Mouse (Mus musculus): ENCODE data around the gene Arf1. TPM values are rescaled to one million over a fixed set of nuclear protein-coding genes. Genes with fewer than 3 reads are reported as not detected.

Arf1 gene
- polyA plus RNA-seq, 1 experiment from 2014 or later: 617 TPM

DNA sequence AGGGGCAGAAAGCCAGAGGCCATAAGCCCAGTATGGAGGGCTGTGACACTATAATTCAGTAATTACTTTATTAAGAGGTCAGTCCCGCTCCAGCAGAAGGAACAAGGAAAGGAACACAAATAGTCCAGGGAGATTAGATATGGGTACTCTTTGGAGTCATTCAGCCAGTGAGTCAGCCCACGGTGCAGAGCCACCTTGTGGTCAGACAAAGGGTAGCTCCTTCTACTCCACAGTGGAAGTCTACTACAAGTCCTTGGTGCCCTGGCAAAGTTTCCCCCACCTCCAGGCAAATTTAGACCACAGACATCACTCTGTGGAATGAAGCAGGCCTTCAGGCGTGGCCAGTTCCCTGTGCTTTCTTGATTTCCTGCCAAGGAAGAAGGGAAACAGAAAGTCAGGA lies 44.2 kb downstream of the Arf1 start:
- Histone ChIP-seq H3K9me3 (ENCODE audit: control insufficient read depth, low read length) (no peaks in the 10 kb centered on the region), H3K27ac (ENCODE audit: low read depth, low read length) (no peak overlapping the region), H3K9ac (replicated peaks; ENCODE audit: low read depth, low read length) (no peak overlapping the region), H3K36me3 (ENCODE audit: control insufficient read depth, insufficient read depth, low read length) (peaks cover 23% of the 10 kb centered on the region), H3K4me1 (ENCODE audit: control insufficient read depth, insufficient read depth, low read length) (no peaks in the 10 kb centered on the region; the same call in 1 of the 2 replicates), H3K27me3 (ENCODE audit: control insufficient read depth, insufficient read depth, low read length) (peaks cover under 1% of the 10 kb centered on the region; the same call in 1 of the 2 replicates), H3K4me2 (ENCODE audit: low read depth, low read length) (no peak overlapping the region), H3K4me3 (ENCODE audit: low read depth, low read length) (no peak overlapping the region)
- no peak for ATAC-seq (ENCODE audit: low read depth)
- 49% methylated on average over 3 of the region's 3 CpGs for WGBS

DNA sequence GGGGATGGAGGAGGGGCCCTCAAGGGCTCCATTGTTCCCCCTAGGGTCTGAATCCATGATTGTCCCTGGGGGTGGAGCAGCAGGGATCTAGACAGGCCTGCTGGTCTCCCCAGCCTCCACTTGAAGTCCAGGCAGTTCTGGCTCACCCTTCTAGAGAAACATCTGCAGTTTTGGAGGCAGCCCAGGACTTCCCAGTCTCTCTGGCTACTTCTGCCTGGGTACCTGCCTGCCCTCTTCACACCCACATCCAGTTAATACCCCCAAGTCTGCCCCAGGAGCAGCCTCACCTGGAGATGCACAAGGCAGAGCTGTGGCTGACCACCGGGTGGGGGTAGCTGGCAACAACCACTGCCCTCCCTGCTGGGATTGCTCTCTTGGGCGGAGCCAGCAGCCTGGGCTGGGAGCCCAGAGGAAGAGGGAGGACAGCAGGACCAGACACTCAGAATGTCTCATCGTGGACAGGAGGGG lies 45.2 kb downstream of the Arf1 start, which contains the start of gene Gjc2:
TSS of gene Gjc2 (minus strand) at position 350 of the 468 bp plus-strand sequence.
- no peak within 1 kb of the TSS for H3K4me2 ChIP-seq (ENCODE audit: low read depth, low read length)
- no peak within 1 kb of the TSS for H3K9ac ChIP-seq (replicated peaks; ENCODE audit: low read depth, low read length)
- no peak within 1 kb of the TSS for H3K4me3 ChIP-seq (ENCODE audit: low read depth, low read length)
- H3K27ac ChIP-seq (ENCODE audit: low read depth, low read length): no peak within 1 kb of the TSS
- H3K4me1 ChIP-seq (ENCODE audit: control insufficient read depth, insufficient read depth, low read length): no peaks in the 10 kb centered on the region
- no peaks in the 10 kb centered on the region for H3K9me3 ChIP-seq (ENCODE audit: control insufficient read depth, low read length)
- 48% methylated on average over 3 of the region's 3 CpGs for WGBS
- peaks cover 23% of the 10 kb centered on the region for H3K36me3 ChIP-seq (ENCODE audit: control insufficient read depth, insufficient read depth, low read length)
- no peak for ATAC-seq (ENCODE audit: low read depth)
- H3K27me3 ChIP-seq (ENCODE audit: control insufficient read depth, insufficient read depth, low read length): peaks cover 10% of the 10 kb centered on the region

DNA sequence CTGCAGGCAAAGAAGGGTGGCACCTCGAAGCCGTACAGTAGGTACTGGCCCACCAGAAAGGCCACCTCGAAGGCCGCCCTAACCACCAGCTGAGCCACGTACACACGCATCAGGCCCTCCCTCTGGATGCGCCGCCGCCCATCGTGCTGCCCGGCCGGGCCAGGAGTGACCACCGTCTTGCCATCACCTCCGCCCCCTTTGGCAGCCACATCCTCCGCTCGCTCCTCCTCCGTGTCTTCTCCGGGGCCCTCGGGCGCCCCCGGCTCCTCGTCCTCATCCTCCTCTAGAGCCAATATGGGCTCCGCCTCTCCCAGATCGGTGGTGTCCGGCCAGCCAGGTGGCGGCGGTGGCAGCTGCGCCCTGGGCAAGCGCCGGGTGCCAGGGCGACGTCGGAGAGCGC lies 51.1 kb downstream of the Arf1 start:
- no peaks in the 10 kb centered on the region for H3K36me3 ChIP-seq (ENCODE audit: control insufficient read depth, insufficient read depth, low read length)
- no peaks in the 10 kb centered on the region for H3K4me1 ChIP-seq (ENCODE audit: control insufficient read depth, insufficient read depth, low read length)
- H3K9me3 ChIP-seq (ENCODE audit: control insufficient read depth, low read length): no peaks in the 10 kb centered on the region
- ATAC-seq (ENCODE audit: low read depth): no peak
- H3K27me3 ChIP-seq (ENCODE audit: control insufficient read depth, insufficient read depth, low read length): peaks cover 40% of the 10 kb centered on the region
- no peak overlapping the region for H3K27ac ChIP-seq (ENCODE audit: low read depth, low read length)
- no peak overlapping the region for H3K4me3 ChIP-seq (ENCODE audit: low read depth, low read length)
- no peak overlapping the region for H3K4me2 ChIP-seq (ENCODE audit: low read depth, low read length)
- WGBS: 6% methylated on average over 34 of the region's 34 CpGs
- H3K9ac ChIP-seq (replicated peaks; ENCODE audit: low read depth, low read length): no peak overlapping the region

DNA sequence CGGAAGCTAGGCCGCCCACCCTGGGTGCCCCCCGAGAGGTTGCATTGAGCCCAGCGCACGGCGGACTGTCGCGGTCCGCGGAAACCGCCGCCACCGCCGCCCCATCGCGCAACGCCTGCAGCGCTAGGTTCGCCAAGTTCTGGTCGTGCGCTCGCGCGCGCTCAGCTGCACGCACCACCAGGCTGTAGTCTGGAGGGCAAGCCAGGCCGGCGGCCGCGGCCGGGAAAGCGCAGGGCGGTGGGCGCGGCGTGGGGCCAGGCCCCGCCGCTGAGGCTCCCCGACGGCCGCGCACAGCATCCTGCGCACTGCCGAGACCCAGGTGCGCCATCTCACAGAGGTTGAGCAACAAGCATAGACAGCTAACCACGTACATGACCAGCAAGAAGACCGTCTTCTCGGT lies 51.6 kb downstream of the Arf1 start:
- no peak overlapping the region for H3K27ac ChIP-seq (ENCODE audit: low read depth, low read length)
- H3K9ac ChIP-seq (replicated peaks; ENCODE audit: low read depth, low read length): no peak overlapping the region
- no peaks in the 10 kb centered on the region for H3K36me3 ChIP-seq (ENCODE audit: control insufficient read depth, insufficient read depth, low read length)
- no peak for ATAC-seq (ENCODE audit: low read depth)
- WGBS: 2% methylated on average over 48 of the region's 48 CpGs
- H3K4me2 ChIP-seq (ENCODE audit: low read depth, low read length): no peak overlapping the region
- no peaks in the 10 kb centered on the region for H3K9me3 ChIP-seq (ENCODE audit: control insufficient read depth, low read length)
- no peaks in the 10 kb centered on the region for H3K4me1 ChIP-seq (ENCODE audit: control insufficient read depth, insufficient read depth, low read length)
- peaks cover 40% of the 10 kb centered on the region for H3K27me3 ChIP-seq (ENCODE audit: control insufficient read depth, insufficient read depth, low read length)
- H3K4me3 ChIP-seq (ENCODE audit: low read depth, low read length): no peak overlapping the region

DNA sequence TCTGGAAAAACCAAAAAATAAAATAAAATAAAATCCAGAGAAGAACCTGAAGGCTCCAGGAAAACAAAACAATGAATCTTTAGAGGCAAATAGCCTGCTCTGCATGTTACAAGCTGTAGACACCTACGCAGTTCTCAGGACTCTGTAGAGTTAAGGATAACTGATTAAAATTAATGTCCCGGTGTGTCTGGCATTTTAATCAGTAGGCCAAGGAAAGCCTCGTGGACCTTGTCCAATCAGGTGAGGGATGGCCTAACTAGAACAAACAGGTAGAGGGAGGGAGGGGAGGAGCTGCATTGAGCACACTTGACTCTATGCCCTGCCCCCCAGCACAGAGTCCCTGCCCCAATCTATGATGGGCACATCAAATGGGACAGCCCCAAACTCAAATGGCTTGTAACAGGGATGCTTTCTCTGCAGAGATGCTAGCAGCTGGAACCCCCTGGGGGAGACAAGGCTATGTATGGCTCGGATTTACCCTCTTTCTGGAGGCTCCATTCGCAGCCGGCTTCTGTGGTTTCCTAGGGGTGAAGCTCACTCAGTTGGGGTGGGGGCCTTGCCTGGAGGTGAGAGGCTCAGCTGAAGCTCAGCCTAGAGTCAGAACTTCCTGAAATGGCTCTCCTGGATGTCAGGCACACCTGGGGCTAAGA lies 53.8 kb downstream of the Arf1 start:
- H3K4me1 ChIP-seq (ENCODE audit: control insufficient read depth, insufficient read depth, low read length): no peaks in the 10 kb centered on the region
- no peak overlapping the region for H3K27ac ChIP-seq (ENCODE audit: low read depth, low read length)
- no peaks in the 10 kb centered on the region for H3K9me3 ChIP-seq (ENCODE audit: control insufficient read depth, low read length)
- WGBS: 61% methylated on average over 6 of the region's 6 CpGs
- H3K9ac ChIP-seq (replicated peaks; ENCODE audit: low read depth, low read length): no peak overlapping the region
- peaks cover 40% of the 10 kb centered on the region for H3K27me3 ChIP-seq (ENCODE audit: control insufficient read depth, insufficient read depth, low read length)
- no peaks in the 10 kb centered on the region for H3K36me3 ChIP-seq (ENCODE audit: control insufficient read depth, insufficient read depth, low read length)
- H3K4me3 ChIP-seq (ENCODE audit: low read depth, low read length): no peak overlapping the region
- ATAC-seq (ENCODE audit: low read depth): no peak
- H3K4me2 ChIP-seq (ENCODE audit: low read depth, low read length): no peak overlapping the region

DNA sequence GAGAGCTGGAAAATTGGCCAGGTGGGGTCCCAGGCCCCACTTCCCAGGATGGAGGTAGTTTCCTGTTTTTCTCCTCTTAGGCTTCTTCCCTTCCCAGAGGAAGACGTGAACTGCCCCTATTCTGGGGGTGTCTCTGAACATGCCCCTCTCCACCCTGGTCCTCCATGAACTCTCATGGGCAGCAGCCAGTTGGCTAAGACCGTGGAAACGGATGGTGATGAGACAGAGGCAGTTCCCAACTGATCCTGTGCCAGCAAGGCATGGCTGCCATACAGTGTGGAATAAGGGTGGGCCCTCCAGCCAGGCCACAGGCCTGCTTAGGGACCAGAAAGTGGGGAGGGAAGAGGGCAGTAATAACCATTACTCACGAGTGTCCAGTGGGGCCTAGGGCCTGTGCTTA lies 57.5 kb downstream of the Arf1 start:
- H3K4me3 ChIP-seq (ENCODE audit: low read depth, low read length): no peak overlapping the region
- no peaks in the 10 kb centered on the region for H3K9me3 ChIP-seq (ENCODE audit: control insufficient read depth, low read length)
- H3K9ac ChIP-seq (replicated peaks; ENCODE audit: low read depth, low read length): no peak overlapping the region
- no peaks in the 10 kb centered on the region for H3K4me1 ChIP-seq (ENCODE audit: control insufficient read depth, insufficient read depth, low read length)
- peaks cover 7% of the 10 kb centered on the region for H3K27me3 ChIP-seq (ENCODE audit: control insufficient read depth, insufficient read depth, low read length)
- no peak overlapping the region for H3K27ac ChIP-seq (ENCODE audit: low read depth, low read length)
- no peaks in the 10 kb centered on the region for H3K36me3 ChIP-seq (ENCODE audit: control insufficient read depth, insufficient read depth, low read length)
- 65% methylated on average over 4 of the region's 4 CpGs for WGBS
- ATAC-seq (ENCODE audit: low read depth): no peak
- H3K4me2 ChIP-seq (ENCODE audit: low read depth, low read length): no peak overlapping the region

DNA sequence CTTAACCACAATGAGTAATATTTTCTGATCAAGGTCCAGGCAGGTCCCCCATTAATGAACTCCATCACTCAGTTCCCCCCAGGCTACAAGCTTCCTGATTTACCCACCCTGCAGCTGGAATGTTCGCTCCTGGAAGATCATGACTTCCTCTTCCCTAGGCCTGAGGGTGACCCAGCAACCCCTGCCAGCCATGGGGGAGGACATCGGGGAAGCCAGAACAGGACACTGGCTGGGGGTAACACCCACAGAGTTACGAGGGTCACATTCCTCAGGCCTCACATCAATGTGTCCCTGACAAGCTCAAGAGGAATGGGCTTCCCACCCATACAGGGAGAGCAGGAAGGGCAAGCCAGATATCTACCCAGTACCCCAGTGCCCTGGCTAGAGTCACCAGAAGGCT lies 58.3 kb downstream of the Arf1 start:
- ATAC-seq (ENCODE audit: low read depth): no peak
- Histone ChIP-seq H3K36me3 (ENCODE audit: control insufficient read depth, insufficient read depth, low read length) (no peaks in the 10 kb centered on the region), H3K4me1 (ENCODE audit: control insufficient read depth, insufficient read depth, low read length) (no peaks in the 10 kb centered on the region), H3K27me3 (ENCODE audit: control insufficient read depth, insufficient read depth, low read length) (peaks cover 2% of the 10 kb centered on the region), H3K9me3 (ENCODE audit: control insufficient read depth, low read length) (no peaks in the 10 kb centered on the region), H3K4me2 (ENCODE audit: low read depth, low read length) (no peak overlapping the region), H3K9ac (replicated peaks; ENCODE audit: low read depth, low read length) (no peak overlapping the region), H3K27ac (ENCODE audit: low read depth, low read length) (no peak overlapping the region), H3K4me3 (ENCODE audit: low read depth, low read length) (no peak overlapping the region)
- WGBS: 70% methylated on average over 3 of the region's 3 CpGs

DNA sequence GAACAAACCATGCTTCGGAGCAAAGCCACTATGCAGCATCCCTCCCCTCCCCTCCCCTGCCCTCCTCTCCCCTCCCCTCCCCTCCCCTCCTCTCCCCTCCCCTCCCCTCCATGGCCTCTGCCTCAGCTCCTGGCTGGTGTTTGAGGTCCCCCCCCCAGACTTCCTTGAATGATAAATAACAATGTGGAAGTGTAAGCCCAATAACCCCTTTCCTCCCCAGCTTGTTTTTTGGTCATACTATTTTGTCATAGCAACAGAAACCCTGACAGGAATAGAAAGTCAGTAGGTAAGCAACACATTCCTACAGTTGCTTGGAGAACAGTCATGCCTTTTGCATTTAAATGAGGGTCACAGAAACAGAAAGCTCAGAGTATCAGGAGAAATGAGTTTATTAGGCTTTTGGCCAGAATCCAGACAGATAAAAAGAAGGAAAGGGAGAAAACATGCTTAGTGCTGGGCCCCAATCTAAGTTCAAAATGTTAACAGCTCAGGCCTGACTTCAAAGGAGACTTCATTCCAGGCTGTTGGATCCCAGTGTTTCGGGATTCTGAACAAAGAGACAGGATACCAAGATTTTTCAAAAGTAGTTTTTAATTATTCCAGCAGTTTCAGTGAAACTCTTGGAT lies 62.3 kb downstream of the Arf1 start:
- Histone ChIP-seq H3K27ac (ENCODE audit: low read depth, low read length) (no peak overlapping the region), H3K9ac (replicated peaks; ENCODE audit: low read depth, low read length) (no peak overlapping the region), H3K4me3 (ENCODE audit: low read depth, low read length) (no peak overlapping the region), H3K4me1 (ENCODE audit: control insufficient read depth, insufficient read depth, low read length) (peaks cover 9% of the 10 kb centered on the region), H3K36me3 (ENCODE audit: control insufficient read depth, insufficient read depth, low read length) (no peaks in the 10 kb centered on the region), H3K9me3 (ENCODE audit: control insufficient read depth, low read length) (no peaks in the 10 kb centered on the region), H3K4me2 (ENCODE audit: low read depth, low read length) (no peak overlapping the region), H3K27me3 (ENCODE audit: control insufficient read depth, insufficient read depth, low read length) (no peaks in the 10 kb centered on the region)
- no peak for ATAC-seq (ENCODE audit: low read depth)
- WGBS: 49% methylated on average over 2 of the region's 2 CpGs

DNA sequence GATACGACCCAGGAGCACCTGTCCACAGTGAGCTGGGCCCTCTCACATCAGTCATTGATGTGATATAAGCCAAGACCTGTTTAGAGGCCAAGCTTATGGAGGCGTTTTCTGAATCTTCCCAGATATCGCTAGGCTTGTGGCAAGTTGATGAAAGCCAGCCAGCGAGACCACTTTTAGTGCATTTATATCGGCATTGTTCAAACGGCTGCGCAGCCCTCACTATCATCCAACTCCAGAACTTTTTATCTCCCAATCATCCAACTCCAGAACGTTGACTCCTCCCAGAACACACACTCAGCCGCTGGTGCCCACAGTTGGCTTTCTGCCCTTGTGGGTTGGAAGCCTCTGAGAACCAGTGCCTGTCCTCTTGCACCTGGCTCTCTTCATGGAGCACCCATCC lies 63.7 kb downstream of the Arf1 start:
- H3K36me3 ChIP-seq (ENCODE audit: control insufficient read depth, insufficient read depth, low read length): no peaks in the 10 kb centered on the region
- H3K9me3 ChIP-seq (ENCODE audit: control insufficient read depth, low read length): no peaks in the 10 kb centered on the region
- WGBS: 86% methylated on average over 9 of the region's 9 CpGs
- ATAC-seq (ENCODE audit: low read depth): no peak
- H3K4me1 ChIP-seq (ENCODE audit: control insufficient read depth, insufficient read depth, low read length): peaks cover 9% of the 10 kb centered on the region
- H3K4me3 ChIP-seq (ENCODE audit: low read depth, low read length): no peak overlapping the region; the same call in 1 of the 2 replicates
- no peak overlapping the region for H3K9ac ChIP-seq (replicated peaks; ENCODE audit: low read depth, low read length)
- 0 out of 2 replicates have a peak overlapping the region, but pooled peaks have one; percentile 68 for H3K4me2 ChIP-seq (ENCODE audit: low read depth, low read length)
- no peaks in the 10 kb centered on the region for H3K27me3 ChIP-seq (ENCODE audit: control insufficient read depth, insufficient read depth, low read length)
- H3K27ac ChIP-seq (ENCODE audit: low read depth, low read length): no peak overlapping the region

All from neural tube, embryonic 14.5 days (tissue).